Mouse (Mus musculus) G1E (cell line): Measurements from ENCODE around the gene Gls2. TPM values are rescaled to one million over a fixed set of nuclear protein-coding genes. Genes with fewer than 3 reads are reported as not detected.

ENCODE experiments used
- ATAC-seq: 2 replicates; pipeline ENCODE4 v1.8.0; 2016; ENCODE audit warnings: mild to moderate bottlenecking; ENCODE audit not compliant: insufficient number of reproducible peaks, poor library complexity, low FRiP score, severe bottlenecking; ENCODE audit errors: extremely low read depth
- DNase-seq: peaks from one replicate; pipeline ENCODE4 v3.0.0; 2012; ENCODE audit warnings: low spot score
- H3K27me3 ChIP-seq: 2 replicates; pipeline ENCODE4 v1.6.1; 2012; ENCODE audit warnings: mild to moderate bottlenecking, low read length, inconsistent platforms; ENCODE audit not compliant: insufficient read depth
- H3K36me3 ChIP-seq: replicated peaks from 2 replicates; pipeline ENCODE3; 2012; ENCODE audit warnings: mild to moderate bottlenecking, inconsistent platforms
- H3K4me1 ChIP-seq: 2 replicates; pipeline ENCODE4 v1.6.1; 2012; ENCODE audit warnings: low read depth, low read length, inconsistent platforms, mixed read lengths; ENCODE audit not compliant: insufficient read depth
- H3K4me3 ChIP-seq: 2 replicates; pipeline ENCODE4 v1.5.1; 2012; ENCODE audit warnings: low read depth, mild to moderate bottlenecking, inconsistent platforms, low read length, moderate library complexity, mixed read lengths
- H3K9me3 ChIP-seq: replicated peaks from 2 replicates; pipeline ENCODE4 v1.6.1; 2012; ENCODE audit warnings: inconsistent platforms
- CTCF ChIP-seq: IDR thresholded peaks from 2 replicates; pipeline ENCODE4 v1.5.1; 2012; ENCODE audit warnings: low read depth, low read length, inconsistent platforms, mixed read lengths
- GATA1 ChIP-seq: IDR thresholded peaks from 2 replicates; pipeline ENCODE4 v1.6.1; 2012; ENCODE audit warnings: borderline replicate concordance, low read length, inconsistent platforms, mixed read lengths
- GATA2 ChIP-seq: IDR thresholded peaks from 2 replicates; pipeline ENCODE4 v1.6.1; 2012; ENCODE audit warnings: low read depth, low read length, inconsistent platforms, borderline replicate concordance
- POLR2AphosphoS5 ChIP-seq: IDR thresholded peaks from 2 replicates; pipeline ENCODE4 v1.6.1; 2012; ENCODE audit warnings: low read depth, low read length, inconsistent platforms; ENCODE audit not compliant: insufficient replicate concordance
- TAL1 ChIP-seq: conservative IDR thresholded peaks from 2 replicates; pipeline ENCODE4 v1.6.1; 2012; ENCODE audit warnings: low read depth, low read length, inconsistent platforms, mixed read lengths
- polyA plus RNA-seq: library from polyadenylated mRNA; stranded (reverse); fragments of >175 nt; gene quantifications from 2 replicates; pipeline ENCODE4 v1.2.3, GENCODE M21; 2012
- total RNA-seq, 2 experiments: library from RNA; stranded (forward) in 1 of 2; stranded (reverse) in 1 of 2; fragments of 200-1000 nt in 1 of 2; fragments of >200 nt in 1 of 2; fragmentation: Nextera tagmentation in 1 of 2; gene quantifications; 2 replicates each; pipeline ENCODE4 v1.2.3; 2014 to 2017

The Gls2 gene
- total and polyA plus RNA-seq, 3 experiments = 4.0 to 15.0 (median 11.1) TPM

DNA sequence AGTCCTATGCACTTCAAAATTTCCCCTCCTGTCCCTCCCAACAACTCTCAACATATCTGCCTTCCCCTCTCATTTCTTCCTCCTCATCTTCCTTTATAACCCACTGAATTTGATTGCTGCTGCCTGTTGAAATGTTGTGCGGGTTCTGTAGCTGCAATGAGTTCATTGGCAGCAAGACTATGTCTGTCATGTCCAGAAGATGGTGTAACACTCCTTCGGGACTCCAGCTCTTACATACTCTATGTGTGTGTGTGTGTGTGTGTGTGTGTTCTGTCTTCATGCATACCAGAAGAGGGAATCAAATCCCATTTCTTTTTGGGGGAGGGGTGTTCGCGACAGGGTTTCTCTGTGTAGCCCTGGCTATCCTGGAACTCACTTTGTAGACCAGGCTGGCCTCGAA, 20.7 kb downstream of the Gls2 start:
- no peaks in the 10 kb centered on the region for H3K9me3 ChIP-seq
- TF ChIP-seq GATA2 (no peak), CTCF (no peak), GATA1 (no peak), TAL1 (no peak), POLR2AphosphoS5 (no peak)
- H3K4me1 ChIP-seq = peaks cover 27% of the 10 kb centered on the region
- H3K36me3 ChIP-seq = peaks cover 11% of the 10 kb centered on the region
- no peak overlapping the region for H3K4me3 ChIP-seq
- H3K27me3 ChIP-seq = peaks cover 4% of the 10 kb centered on the region; the same call in 1 of the 2 replicates
- ATAC-seq (no peak), DNase-seq (no peak)

DNA sequence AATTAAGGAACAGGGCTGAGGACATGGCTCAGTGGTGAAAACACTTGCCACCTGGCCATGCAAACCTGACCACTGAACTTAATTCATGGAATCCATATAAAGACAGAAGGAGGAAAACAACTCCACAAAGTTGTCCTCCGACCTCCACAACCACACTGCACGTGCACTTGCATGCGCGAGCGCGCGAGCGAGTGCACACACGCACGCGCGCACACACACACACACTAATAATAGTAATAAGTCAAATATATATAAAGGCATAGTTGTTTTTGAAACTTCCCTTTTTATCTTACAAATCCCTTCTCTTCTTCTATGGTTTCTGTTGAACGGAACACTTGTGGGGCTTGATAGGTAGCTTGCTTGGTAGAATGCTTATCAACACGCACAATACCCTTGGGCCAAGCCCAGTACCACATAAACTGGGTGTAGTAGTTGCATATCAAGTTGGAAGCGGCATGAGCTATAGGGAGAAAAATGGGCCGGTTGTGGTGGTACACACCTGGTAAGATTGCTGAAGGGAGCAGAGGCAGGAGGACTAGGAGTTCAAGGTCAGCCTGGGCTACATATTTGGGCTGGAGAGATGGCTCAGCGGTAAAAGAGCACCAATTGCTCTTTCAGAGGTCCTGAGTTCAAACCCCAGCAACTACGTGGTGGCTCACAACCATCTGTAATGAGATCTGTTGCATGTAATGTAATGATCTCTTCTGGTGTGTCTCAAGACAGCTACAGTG, 24.3 kb downstream of the Gls2 start:
- no peak for DNase-seq
- Histone ChIP-seq H3K4me1 (peaks cover 18% of the 10 kb centered on the region), H3K9me3 (no peaks in the 10 kb centered on the region), H3K36me3 (no peaks in the 10 kb centered on the region), H3K27me3 (no peaks in the 10 kb centered on the region), H3K4me3 (no peak overlapping the region)
- no peak for ATAC-seq
- no peak for TF ChIP-seq TAL1
- no peak for TF ChIP-seq POLR2AphosphoS5
- no peak for TF ChIP-seq GATA2
- TF ChIP-seq CTCF = no peak
- TF ChIP-seq GATA1 = no peak

DNA sequence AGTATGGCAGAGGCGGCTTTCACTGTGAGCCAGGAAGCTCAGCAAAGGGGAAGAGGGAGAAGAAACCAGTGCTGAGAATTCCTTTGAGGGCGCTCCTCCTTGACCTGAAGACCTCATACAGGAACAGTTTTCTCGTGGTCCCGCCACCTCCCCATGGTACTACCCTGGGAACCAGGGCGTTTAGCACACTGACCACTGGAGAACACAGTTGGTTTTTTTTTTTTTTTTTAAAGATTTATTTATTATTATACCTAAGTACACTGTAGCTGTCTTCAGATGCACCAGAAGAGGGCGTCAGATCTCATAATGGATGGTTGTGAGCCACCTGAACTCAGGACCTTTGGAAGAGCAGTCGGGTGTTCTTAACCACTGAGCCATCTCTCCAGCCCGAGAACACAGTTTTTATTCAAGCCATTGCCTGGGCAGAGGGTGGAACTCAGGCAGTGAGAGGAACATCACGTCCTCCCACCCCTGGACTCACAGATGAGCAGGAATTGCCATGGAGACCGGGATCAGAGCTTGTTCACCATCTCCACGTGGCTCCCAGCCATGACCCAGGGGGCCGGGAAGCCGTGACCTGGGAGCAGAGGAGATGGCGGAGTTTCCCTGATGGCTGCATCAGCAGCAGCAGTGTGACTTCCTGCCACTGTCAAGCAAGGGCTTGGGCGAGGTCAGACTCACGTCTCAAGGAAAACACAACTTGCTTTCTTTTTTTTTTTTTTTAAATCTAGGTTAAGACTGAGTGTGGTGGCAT, 27.5 kb downstream of the Gls2 start:
- TF ChIP-seq POLR2AphosphoS5 (no peak), CTCF (no peak)
- ATAC-seq (no peak), DNase-seq (no peak)
- 0 out of 2 replicates have a peak, but pooled peaks cover 4% of the 10 kb centered on the region for H3K27me3 ChIP-seq
- H3K36me3 ChIP-seq = no peaks in the 10 kb centered on the region
- no peaks in the 10 kb centered on the region for H3K9me3 ChIP-seq
- no peak overlapping the region for H3K4me3 ChIP-seq
- peaks cover 45% of the 10 kb centered on the region for H3K4me1 ChIP-seq

DNA sequence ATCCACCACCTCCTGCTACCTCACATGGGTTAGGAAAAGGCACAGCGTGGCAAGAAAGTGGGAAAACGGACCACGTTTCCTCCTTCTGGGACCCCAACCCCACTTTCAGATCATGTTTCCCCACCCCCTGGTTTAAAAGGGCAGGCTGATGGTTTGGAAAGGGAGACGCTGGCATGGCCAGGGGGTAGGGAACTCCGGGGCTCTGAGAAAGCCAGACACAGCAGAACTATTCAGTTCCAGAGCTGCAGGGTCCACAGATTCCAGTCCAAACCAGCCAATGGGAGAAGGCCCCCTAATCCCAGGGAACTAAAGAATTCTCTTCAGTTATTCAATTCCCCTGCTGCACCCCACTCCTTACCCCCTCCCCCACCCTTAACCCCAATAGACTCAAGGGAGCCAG, 30.8 kb downstream of the Gls2 start:
- H3K36me3 ChIP-seq = peaks cover 1% of the 10 kb centered on the region

DNA sequence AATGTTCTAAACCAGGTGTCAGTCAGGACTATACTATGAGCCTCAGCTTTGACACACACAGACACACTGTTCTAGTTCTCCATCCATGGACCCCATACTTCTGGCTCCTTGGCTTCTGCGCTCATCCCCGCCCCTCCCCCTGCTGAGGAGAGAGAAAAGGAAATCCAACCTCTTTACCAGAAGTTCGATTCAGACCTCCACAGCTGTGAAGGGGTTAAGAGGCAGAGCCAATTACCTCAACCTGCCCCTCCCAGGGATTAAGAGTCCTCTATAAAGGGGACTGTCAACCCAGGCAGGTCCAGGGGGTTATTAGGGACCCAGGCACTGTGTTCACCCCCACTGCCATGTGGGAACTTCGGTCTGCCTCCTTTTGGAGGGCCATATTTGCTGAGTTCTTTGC, 31.3 kb downstream of the Gls2 start, which contains the start of gene Mip:
Mip (plus strand) TSS at position 301 of the 400 bp plus-strand sequence.
- H3K9me3 ChIP-seq = no peaks in the 10 kb centered on the region
- H3K4me3 ChIP-seq = no peak within 1 kb of the TSS
- ATAC-seq (no peak), DNase-seq (no peak)
- TF ChIP-seq TAL1 = no peak
- no peak for TF ChIP-seq GATA1
- TF ChIP-seq POLR2AphosphoS5 = no peak
- no peak for TF ChIP-seq CTCF
- TF ChIP-seq GATA2 = no peak
- H3K4me1 ChIP-seq = peaks cover 58% of the 10 kb centered on the region
- H3K27me3 ChIP-seq = 0 out of 2 replicates have a peak, but pooled peaks cover 4% of the 10 kb centered on the region
- peaks cover 3% of the 10 kb centered on the region for H3K36me3 ChIP-seq

More for the DNA sequence above, 30.8 kb downstream of the Gls2 start:
- no peak overlapping the region for H3K4me3 ChIP-seq
- peaks cover 57% of the 10 kb centered on the region for H3K4me1 ChIP-seq
- DNase-seq (no peak), ATAC-seq (no peak)
- no peaks in the 10 kb centered on the region for H3K9me3 ChIP-seq
- no peak for TF ChIP-seq CTCF
- no peak for TF ChIP-seq GATA1
- no peak for TF ChIP-seq GATA2
- TF ChIP-seq POLR2AphosphoS5 = no peak
- no peak for TF ChIP-seq TAL1
- H3K27me3 ChIP-seq = 0 out of 2 replicates have a peak, but pooled peaks cover 4% of the 10 kb centered on the region

DNA sequence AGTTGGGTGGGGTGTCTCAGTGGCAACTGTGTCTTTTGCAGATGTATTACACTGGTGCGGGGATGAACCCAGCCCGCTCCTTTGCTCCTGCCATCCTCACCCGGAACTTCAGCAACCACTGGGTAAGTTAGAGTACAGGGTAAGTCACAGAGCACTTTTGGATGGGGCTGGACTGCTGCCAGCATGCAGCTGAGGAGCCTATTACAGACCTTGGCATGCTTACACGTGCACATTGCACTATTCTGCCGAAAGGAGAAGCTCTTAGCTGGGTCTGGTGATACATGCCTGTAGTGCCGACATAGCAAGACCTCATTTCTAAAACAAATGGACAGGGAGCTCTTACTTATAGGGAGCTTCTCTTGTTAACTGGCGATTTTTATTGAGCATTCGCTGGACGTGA, 33.3 kb downstream of the Gls2 start:
- no peak overlapping the region for H3K4me3 ChIP-seq
- DNase-seq (no peak), ATAC-seq (no peak)
- TF ChIP-seq POLR2AphosphoS5 (no peak), TAL1 (no peak), GATA1 (no peak), CTCF (no peak), GATA2 (no peak)
- H3K9me3 ChIP-seq = no peaks in the 10 kb centered on the region
- peaks cover 3% of the 10 kb centered on the region for H3K36me3 ChIP-seq
- H3K4me1 ChIP-seq = peaks cover 60% of the 10 kb centered on the region
- 0 out of 2 replicates have a peak, but pooled peaks cover 4% of the 10 kb centered on the region for H3K27me3 ChIP-seq

DNA sequence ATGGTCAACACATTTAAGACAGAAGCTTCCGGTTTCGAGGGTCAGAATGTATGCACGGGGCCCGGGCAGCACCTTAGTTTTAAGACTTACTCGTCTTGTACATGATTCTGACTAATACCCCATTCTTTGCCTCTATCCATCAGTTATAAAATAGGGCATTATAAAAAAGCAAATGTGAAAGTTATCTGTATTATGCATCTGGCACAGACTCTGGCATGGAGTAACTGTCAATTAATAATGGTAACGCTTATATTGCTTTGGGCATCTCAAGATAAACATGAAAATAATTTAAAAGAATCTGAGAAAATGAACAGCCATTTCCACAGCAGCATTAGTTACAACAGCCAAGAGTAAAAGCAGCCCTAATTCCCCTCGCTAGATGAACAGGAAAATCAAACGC, 33.8 kb downstream of the Gls2 start:
- DNase-seq = no peak
- Histone ChIP-seq H3K27me3 (0 out of 2 replicates have a peak, but pooled peaks cover 4% of the 10 kb centered on the region), H3K36me3 (peaks cover 3% of the 10 kb centered on the region), H3K4me1 (peaks cover 63% of the 10 kb centered on the region), H3K9me3 (no peaks in the 10 kb centered on the region), H3K4me3 (no peak overlapping the region)
- TF ChIP-seq POLR2AphosphoS5 = no peak
- TF ChIP-seq CTCF = no peak
- TF ChIP-seq TAL1 = no peak
- TF ChIP-seq GATA1 = no peak
- no peak for TF ChIP-seq GATA2
- no peak for ATAC-seq
